Mouse (Mus musculus) T-cell, adult 2 months (primary cell): Measurements from ENCODE around the gene St6galnac1.

Experiments used
- DNase-seq: peaks from one replicate; pipeline ENCODE4 v3.0.0; 2022; ENCODE audit warnings: low spot score

The St6galnac1 gene

GRCm38 (mm10) chr11:116726156-116726555 lies 49.2 kb downstream of the St6galnac1 start:
- DNase-seq: no peak

GRCm38 (mm10) chr11:116725031-116725948 lies 50.0 kb downstream of the St6galnac1 start:
- DNase-seq: no peak

GRCm38 (mm10) chr11:116723064-116723463 lies 52.2 kb downstream of the St6galnac1 start:
- no peak for DNase-seq

- DNase-seq: no peak
These were observed 53.6 kb downstream of the St6galnac1 start for GRCm38 (mm10) chr11:116721548-116722271.

- DNase-seq: no peak
These were observed 54.9 kb downstream of the St6galnac1 start for GRCm38 (mm10) chr11:116720319-116720865.
